Mouse (Mus musculus) right cerebral cortex, postnatal 4 days (tissue): ENCODE measurements at regions not wholly inside any gene's neighbourhood (a gene's known extent, or its start where the extent isn't known, plus 50 kb on each side); places are given as distances from the start of the nearest gene placed in this dataset.
"Not testable (repeated sequence)": the region's sequence is repeated elsewhere in the genome, so short reads cannot be mapped to it uniquely, and the experiment has no call there.

ENCODE experiments used
- DNase-seq: peaks from one replicate; pipeline ENCODE4 v3.0.0-alpha.2; 2022

DNA sequence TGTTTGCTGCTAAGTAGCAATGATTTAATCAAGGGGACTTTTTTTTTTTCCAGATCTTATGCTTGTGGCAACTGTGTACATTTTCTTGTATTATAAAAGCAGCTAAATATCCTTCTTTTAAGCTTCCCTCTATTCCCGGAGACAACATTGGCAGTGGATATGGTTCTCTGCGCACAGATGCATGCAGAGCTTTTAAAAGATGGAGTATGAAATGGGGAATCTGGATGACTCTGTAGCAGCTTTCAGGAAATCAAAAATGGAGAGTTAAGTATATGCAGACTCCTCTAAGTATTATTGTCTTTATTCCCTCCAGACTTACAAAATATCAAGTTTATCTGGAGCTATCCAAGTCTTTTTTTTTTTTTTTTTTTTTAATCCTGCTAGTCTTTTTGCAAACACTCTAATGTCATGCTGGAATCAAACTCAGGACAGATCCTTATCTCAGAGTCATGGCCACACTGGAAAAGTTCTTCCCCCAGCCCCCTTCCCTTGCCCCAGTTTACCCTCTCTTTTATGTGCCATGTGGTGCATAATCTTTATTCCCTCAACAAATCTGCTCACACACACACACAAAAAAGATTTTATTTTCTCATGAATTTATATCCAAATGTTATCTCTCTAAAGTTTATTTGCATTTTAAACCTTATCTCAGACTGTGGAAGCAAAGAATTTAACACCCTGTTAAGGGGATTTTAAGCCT lies 1080.3 kb upstream of the Cdh6 start:
- no peak for DNase-seq

DNA sequence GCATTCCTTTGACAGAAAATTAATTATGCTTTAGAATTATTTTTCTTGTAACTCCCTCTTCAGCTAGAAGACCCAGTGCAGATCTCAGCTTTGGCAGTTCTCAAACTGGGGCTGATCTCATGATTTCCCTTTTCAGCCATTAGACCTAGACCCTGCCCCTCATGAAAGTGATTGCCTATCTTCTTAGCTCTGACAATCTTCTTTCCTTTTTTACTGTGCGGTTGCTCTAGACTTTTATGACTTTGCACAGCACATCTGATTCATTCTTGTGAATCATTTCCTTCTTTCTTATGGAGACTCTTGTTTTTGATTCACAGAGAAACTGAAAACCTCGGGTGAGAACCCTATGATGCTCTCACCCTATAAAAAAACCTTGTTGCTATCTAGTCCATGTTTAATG lies 1078.3 kb upstream of the Cdh6 start:
- no peak for DNase-seq

DNA sequence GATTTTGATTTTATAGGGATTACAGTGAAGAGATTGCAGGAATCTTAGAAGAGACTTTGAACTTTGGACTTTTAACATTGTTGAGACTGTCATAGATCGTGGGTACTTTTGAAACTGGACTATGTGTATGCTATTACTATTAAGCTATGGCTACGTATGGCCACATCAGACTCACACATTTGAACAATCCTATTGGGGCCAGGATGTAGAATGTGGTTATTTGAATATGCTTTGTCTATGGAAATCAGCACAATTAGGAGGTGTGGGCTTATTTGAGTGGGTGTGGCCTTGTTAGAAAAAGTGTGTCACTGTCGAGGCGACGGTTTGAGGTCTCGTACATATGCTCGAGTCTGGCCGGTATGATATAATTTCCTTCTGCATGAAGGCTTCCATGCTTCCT lies 1041.8 kb upstream of the Cdh6 start:
- DNase-seq: no peak

DNA sequence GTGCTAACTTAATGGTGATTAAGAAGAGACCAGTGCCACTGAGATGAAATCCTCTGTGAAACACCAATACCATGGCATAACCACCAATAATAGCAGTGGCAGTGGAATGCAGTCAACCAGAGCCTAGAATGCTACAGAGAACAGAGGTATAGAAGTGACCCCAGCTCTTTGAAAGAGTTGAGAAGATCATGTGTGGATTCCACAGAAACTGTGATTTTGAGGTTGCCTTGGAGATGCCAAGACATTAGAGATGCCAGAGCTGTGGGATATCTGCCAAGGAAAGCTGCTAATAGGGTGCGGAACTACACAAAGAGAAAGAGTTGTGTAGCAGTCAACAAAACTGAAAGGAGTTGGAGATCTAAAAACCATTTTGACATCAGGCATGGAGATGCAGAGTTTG lies 1041.3 kb upstream of the Cdh6 start:
- DNase-seq: no peak

DNA sequence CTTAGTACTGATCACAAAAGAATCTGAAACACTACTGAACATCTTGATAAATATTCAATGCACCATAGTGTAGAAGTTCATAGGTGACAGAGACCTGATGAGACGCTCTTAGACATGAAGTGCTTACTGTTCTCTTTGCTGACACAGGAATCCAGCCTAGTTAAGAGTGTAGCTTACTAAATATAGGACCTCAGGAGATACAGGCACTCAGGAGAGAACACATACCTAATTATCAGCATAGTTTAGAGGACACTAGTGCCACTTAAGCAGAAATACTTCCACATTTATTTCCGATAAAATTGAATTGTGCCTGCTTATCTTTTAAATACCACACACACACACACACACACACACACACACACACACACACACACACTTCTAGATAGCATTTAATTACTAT lies 1004.0 kb upstream of the Cdh6 start:
- DNase-seq: no peak

DNA sequence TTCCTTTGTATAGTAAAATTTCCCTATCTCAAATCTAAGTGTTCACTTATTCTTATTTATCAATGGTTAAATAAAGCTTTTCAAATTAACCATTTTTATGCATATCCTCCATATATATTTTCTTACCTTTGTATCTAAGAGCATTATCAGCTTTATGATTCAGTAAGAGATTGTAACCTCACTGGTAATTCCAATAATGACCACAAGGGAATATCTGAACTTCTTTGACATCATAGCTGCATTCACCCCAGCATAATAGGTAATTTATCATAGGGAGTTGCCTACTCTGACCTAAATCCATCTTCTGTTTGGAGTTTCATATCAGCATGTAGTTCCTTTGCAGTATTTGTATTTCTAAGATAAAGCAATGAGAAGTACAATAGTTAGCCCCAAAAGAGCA lies 963.9 kb upstream of the Cdh6 start:
- no peak for DNase-seq

DNA sequence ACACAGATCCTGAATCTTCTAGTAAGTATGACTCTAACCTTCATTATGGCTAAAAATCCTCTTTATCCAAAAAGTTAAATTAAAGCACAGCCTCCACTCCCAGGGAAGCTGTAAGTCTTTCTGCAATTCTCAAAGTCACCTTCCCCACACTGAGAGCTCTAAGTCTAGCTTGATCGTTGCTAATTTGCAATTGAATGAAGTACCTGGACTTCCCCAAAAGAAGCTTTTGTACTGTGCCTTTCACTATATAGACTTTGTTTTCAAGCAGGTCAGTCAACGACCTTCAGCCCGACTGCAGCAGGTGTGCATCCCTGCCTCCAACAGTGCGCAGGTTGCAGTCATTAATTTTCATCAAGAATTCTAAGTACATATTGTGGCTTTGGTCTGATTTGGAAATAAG lies 950.4 kb upstream of the Cdh6 start:
- DNase-seq: no peak

DNA sequence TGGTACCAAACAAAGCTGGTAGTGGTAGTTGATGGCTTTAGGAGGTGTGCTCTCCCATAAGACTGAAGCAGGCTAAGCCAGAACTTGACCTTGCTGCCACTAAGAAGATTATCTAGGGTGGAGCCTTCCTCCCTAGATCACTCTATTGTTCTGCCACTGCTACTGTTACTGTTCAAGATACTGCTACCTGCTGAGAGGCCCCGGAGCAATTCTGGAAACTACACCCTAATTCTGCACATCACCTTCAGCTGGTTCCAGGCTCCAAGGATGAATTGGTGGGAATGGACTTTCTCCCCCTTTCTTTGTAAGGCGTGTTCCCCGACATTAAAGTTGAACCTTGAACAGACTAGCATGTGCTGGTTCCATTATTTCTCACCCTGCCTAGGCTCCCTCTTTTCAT lies 944.8 kb upstream of the Cdh6 start:
- DNase-seq: not testable (repeated sequence)

DNA sequence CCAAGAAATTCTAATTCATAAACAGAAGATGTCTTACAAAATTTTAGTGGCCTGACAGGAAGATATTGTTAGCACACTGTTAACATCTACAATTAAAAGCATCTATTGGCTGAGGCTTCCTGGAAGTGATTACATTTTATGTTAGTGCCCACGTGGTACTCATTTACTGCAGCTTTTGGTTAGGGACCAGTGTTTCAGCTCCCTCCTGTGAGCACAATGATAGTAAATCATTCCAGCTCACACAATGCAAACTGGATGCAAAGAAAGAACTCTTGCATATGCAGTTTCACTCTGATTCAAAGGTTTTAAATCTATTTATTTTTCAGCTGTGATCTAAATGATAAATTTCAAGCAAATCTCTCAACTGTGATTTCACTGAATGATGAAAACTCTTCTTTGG lies 928.3 kb upstream of the Cdh6 start:
- no peak for DNase-seq

DNA sequence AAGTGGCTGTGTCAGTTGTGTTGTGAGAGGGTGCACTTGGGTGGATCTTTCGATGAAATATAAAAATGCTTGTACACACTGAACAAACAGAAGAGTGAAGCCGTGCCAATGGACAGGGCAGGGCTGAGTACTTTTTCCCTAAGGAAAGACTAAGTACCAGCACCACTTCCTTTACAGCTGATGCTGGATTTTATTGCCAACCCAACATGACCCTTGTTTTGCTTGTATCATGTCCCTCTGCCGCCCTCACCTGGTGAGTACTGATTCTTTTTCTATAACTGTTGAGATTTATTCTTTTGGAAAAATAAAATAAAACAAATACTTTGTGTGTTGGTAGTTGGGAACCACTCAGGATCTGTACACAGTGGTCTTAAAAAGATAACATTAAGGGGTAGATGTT lies 878.4 kb upstream of the Cdh6 start:
- peak; percentile 41 for DNase-seq
